Mouse (Mus musculus): Measurements from ENCODE around the gene Ext2. TPM values are rescaled to one million over a fixed set of nuclear protein-coding genes. Genes with fewer than 3 reads are reported as not detected.

The Ext2 gene
- 70.4 and 85.9 TPM in 2 replicates for polyA plus RNA-seq (2015; fragmentation: Nextera tagmentation; extraction: Ambion mirVana)

DNA sequence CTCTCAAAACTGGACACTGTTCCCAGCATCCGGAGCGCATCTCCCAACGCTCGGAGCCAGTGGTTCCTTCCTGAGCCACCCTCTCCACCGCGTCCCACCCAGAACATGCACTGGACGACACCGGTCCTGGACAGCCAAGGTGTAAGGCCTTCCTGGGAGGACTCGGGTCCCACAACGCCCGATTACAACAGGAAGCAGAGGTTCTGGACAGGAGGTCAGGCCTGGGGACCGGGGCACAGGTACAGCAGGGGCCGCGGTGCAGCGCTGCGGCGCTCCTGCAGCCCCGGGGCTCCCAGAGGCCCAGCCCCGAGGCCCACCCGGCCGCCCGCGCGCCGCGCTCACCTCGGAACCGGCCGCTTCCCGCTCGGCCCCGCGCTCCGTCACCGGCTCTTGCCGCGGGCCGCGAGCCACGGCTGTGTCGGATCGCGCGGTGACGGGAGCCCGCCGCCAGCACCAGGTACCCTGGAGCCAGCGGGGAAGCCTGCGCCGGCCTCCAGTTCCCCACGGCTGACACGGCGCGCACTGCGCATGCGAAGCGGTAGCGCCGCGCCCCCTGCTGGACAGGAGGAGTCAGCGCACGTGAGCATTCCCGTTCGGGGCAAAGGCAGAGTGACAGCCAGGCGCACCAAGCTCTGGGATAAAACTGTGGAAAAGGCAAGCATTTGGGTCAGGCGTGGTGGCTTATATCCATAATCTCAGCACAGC lies at the start of gene Ext2:
Ext2 (minus strand) TSS at position 524 of the 705 bp plus-strand sequence.

DNA sequence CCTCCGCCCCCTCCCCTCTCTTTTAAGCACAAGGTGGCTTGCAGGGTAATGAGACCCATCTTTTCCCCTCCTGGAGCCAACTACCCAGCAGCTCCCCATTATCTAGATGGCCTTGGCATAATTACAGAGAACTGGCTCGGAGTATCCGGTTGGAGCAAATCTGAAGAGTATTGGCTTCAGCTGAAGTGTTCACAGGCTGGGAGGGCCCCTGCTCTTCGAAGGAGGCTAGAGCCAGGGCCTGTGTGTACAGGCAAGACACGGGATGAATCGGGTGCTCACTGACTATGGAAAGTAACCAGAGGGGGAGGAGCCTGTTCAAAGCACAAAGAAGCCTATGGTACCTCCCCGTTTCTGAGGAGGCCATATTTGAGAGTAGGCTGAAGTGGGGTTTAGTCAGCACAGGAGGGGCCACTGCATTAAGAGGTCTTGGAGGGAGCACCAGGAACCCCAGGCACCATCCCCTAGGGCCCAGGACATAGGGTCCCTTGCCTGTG lies 46.8 kb upstream of the Ext2 start, which contains the start of gene Accsl:
Accsl (minus strand) TSS at position 51 of the 494 bp plus-strand sequence.

DNA sequence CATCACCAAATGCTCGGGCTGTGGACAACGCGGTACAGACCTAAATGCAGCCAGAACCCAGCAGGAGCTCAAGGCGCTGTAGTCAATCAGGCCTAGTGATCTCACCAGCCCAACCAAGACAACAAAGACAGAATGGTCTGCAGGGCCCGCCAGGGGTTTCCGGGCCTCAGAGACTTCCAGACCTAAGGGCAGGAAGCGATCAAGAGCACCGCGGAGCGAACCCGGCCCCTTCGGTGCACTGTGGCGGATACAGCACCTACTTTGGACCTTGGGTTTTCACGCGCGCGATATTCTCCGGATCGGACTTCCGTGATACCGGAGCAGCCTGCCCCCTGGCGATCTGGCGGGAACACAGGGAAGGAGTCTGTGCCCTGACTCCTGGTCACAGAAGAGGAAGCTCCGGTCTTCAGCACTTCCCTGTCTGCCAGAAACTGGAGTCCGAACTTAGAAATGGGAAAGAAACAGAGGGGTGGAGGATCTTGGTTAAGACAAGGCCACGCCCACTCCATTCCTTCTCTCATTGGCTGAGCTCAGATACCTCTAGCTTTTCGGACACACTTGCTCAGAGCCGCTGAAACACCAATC lies 27.2 kb upstream of the Ext2 start, which contains the start of gene Accs:
Accs (minus strand) TSS at position 439 of the 585 bp plus-strand sequence.

Other genes with a start within 250 kb of the Ext2 start
- 0.36 and 0.63 TPM in 2 replicates for gene Alx4, start 180.2 kb downstream of the Ext2 start, polyA plus RNA-seq (2015; fragmentation: Nextera tagmentation; extraction: Ambion mirVana)
- gene Accs, start 27.4 kb upstream of the Ext2 start, polyA plus RNA-seq (2015; fragmentation: Nextera tagmentation; extraction: Ambion mirVana) = 7.7 and 8.4 TPM in 2 replicates
- gene Accsl, start 46.6 kb upstream of the Ext2 start, polyA plus RNA-seq (2015; fragmentation: Nextera tagmentation; extraction: Ambion mirVana) = not detected in 2 replicates
- gene Gm13889, start 134.6 kb upstream of the Ext2 start, polyA plus RNA-seq (2015; fragmentation: Nextera tagmentation; extraction: Ambion mirVana) = 24.4 and 39.9 TPM in 2 replicates
- not detected in 2 replicates for gene Gm27027, start 173.8 kb upstream of the Ext2 start, polyA plus RNA-seq (2015; fragmentation: Nextera tagmentation; extraction: Ambion mirVana)
- gene Alkbh3, start 188.2 kb upstream of the Ext2 start, polyA plus RNA-seq (2015; fragmentation: Nextera tagmentation; extraction: Ambion mirVana) = 46.1 and 68.4 TPM in 2 replicates

All from adrenal gland, postnatal 0 days (tissue).